Mouse (Mus musculus): ENCODE measurements around the gene Smyd3.

GRCm38 (mm10) chr1:179289744-179290143 lies 228.1 kb downstream of the Smyd3 start:
- no peak for TF ChIP-seq CTCF (IDR thresholded peaks at IDR 0.05; ENCODE audit: low read depth, low read length)
- TF ChIP-seq GATA1 (IDR thresholded peaks at IDR 0.05; ENCODE audit: borderline replicate concordance, low read length), result no peak
- TF ChIP-seq POLR2AphosphoS5 (IDR thresholded peaks at IDR 0.05; ENCODE audit: insufficient replicate concordance, low read depth, low read length), result no peak
- no peak for TF ChIP-seq GATA2 (IDR thresholded peaks at IDR 0.05; ENCODE audit: borderline replicate concordance, low read depth, low read length)

All from G1E (cell line).